Mouse (Mus musculus) embryo, embryonic 11 days (tissue): ENCODE measurements around the gene Olfr796.
A peak's percentile ranks its signal among the peaks of the same experiment; 100 is the strongest.

Source experiments
- DNase-seq: peaks from one replicate; pipeline ENCODE4 v3.0.0-alpha.2; 2015

Olfr796 gene

DNA sequence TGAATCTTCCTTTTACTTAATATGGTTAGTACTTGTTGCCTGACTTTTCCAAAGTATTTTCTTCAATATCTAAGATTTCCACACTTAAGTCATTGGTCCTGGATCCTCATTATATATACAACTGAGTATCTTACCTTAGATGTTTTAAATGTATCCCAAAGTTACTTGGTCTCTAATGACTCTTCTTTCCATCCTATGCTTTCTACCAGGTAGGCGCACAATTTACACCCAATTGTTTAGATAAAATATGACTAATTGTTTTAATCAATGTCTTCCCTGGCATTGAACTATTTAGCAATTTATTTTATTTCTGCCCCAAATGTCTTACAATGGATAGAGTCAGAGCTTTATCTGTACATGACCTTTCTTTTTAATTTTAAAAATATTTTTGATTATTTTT lies at the start of gene Olfr796:
Gene Olfr796 (minus strand): TSS at position 101 of the 400 bp plus-strand sequence.
- DNase-seq = no peak

DNA sequence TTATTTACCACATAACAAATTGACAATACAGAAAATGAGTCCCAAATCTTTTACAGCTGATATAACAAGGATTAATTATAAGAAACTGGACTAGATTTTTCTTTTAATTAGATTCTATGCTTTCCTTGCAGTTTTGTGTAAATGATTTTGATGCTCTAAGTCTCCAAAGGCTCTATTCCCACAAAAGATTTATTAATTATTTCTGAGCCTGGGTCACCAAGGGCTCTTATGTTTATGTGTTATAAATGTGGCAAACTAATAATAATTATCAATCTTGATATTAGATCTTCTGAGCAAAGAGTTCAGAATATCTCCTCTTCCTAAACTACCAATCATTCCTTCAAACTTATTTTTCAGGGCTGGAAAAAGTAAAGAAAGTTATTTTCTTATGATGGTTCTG lies 45.0 kb upstream of the Olfr796 start, which contains the start of gene Olfr800:
Gene Olfr800 (plus strand): TSS at position 301 of the 400 bp plus-strand sequence.
- DNase-seq = no peak

DNA sequence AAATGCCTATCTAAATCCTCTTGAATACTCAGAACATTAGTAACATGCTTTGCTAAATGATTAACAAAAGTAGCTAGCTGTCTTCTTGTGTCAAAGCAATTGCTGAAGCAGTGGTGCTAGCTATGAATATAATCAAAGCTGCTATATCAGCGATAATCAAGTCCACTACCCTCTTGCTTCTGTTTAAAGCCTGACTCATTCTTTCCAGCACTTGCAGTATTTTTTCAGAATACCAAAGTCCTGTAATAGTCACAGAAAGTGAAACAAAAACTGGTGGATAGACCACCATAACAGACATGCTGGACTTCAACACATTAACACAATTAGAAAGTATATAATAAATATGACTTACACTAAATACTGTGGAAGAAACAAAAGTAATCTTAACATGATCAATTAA lies 39.4 kb upstream of the Olfr796 start:
- DNase-seq = no peak

DNA sequence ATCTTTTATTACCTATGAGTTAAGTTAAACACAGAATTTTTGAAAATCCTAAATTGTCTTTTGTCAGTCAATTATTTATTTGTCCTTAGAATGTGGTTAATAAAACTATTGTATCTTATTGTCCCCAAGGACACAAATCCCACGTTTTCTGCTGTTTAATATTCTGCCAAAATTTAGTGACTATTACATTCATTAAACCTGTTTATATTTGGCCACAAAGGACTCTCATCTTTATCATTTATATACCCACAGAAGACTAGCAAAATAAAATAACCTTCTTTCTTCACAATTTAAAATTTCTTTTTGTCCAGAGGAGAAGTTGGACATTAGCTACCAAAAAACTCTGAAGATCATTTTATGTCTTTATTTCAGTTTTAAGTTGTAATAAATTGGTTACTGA lies 24.8 kb upstream of the Olfr796 start, which contains the start of gene Olfr799:
Gene Olfr799 (plus strand): TSS at position 301 of the 400 bp plus-strand sequence.
- no peak for DNase-seq

DNA sequence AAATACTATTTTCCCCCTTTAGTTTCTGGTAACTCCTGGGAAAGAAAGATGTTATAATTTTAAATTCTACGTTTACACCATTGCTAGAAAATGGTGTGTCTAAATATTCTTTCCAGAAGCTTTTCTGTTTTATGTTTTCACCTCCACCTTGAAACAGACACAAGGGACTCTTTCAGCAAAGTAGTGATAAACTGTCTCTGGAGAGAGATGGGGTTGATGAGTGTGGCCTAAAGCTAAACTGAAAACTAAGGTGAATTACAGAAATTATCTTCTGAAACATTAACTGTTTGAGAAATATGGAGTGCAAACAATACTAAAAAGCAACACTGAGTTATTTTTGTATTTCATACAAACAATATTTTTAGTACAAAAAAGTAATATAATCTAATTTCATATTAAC lies 15.5 kb upstream of the Olfr796 start, which contains the start of gene Olfr798:
Gene Olfr798 (minus strand): TSS at position 101 of the 400 bp plus-strand sequence.
- no peak for DNase-seq

DNA sequence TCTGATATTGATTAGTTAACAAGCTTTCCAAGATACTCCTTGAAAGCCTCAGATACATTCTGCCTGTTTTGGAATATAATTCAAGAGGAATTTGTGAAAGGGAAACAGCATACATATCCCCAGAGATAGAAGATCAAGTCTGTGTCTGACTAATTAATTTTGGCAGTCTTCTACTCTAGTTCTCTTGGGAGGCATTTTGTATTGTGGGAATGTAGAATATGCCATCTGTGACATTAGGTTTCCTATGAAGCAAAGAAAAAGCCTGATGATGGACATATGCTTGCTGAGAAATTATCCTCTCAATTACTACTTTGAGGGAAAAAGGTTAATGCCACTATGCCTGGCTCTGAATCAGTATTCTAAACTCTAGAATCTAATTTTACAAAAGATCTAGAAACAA lies 10.9 kb upstream of the Olfr796 start:
- no peak for DNase-seq

DNA sequence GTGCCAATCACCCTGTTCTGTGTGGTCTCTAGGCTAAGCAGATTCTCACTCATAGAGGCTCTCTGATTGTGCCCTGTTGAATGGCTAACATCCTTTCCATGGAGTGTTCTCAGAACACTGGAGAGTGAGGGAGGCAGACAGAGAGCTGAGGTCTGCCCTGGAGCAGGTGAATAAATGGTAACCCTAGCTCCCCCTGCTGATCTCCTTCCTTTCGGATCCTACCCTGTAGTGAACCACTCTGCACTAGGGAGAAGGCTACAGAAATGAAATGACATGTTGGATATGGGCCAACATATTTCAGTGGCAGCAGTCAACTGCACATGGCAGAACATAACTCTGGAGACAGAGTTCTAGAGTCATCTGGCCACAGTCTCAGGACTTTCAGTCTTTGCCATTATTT lies 9.4 kb upstream of the Olfr796 start:
- peak; percentile 1 for DNase-seq

DNA sequence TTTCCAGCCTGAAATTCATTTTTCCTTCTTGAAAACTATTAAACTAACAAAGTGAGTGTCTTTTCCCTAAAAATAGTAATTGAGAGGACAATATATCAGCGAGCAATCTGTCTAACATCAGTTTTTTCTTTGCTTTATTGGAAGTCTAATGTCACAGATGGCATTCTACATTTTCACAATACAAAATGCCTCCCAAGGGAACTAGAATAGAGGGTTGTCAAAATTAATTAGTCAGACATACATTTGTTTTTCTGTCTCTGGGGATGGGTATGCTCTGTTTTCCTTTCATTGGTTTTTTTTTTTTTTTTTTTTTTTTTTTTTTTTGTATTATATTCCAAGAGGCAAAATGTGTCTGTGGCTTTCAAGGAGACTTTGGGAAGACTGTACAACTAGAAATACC lies 35.3 kb downstream of the Olfr796 start:
- no peak for DNase-seq

DNA sequence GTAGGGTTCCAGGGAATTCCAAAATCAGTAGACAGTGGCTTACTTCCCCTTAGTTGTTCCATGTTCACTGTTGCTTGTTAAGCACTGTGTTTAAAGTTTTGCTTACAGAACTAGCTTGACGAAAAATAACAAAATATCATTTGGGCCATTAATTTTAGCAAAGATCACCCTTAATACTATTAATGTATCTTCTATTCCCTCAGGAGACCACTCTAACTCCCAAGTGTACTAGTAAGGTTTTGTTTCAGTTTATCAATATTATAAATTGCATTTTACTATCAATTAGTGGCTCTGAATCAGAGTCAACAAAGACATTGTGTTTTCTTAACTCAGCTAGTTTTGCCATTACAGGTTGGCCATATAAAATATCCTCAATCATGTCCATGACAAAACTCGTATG lies 45.0 kb downstream of the Olfr796 start, which contains the start of gene Olfr794:
Gene Olfr794 (plus strand): TSS at position 301 of the 400 bp plus-strand sequence.
- no peak for DNase-seq
